Mouse (Mus musculus): ENCODE measurements around the gene Nfix.

GRCm38 (mm10) chr8:84732545-84732944 lies 67.6 kb downstream of the Nfix start:
- no peak for TF ChIP-seq CHD2 (IDR thresholded peaks at IDR 0.05; ENCODE audit: low read depth, low read length)
- TF ChIP-seq MAFK (IDR thresholded peaks at IDR 0.05; ENCODE audit: insufficient read depth, low read depth, low read length): no peak
- no peak for TF ChIP-seq ZNF384 (IDR thresholded peaks at IDR 0.05; ENCODE audit: low read depth, low read length)

Data from ES-E14 (cell line).